Mouse (Mus musculus) kidney, adult 11 months (tissue): ENCODE measurements at regions not wholly inside any gene's neighbourhood (a gene's known extent, or its start where the extent isn't known, plus 50 kb on each side); places are given as distances from the start of the nearest gene placed in this dataset.

Experiments
- DNase-seq: peaks from one replicate; pipeline ENCODE4 v3.0.0; 2022

- no peak for DNase-seq
These were observed 607.5 kb upstream of the Dpp10 start for GRCm38 (mm10) chr1:124652872-124653271.

- no peak for DNase-seq
These were observed 607.0 kb upstream of the Dpp10 start for GRCm38 (mm10) chr1:124652251-124652861.

GRCm38 (mm10) chr1:124635246-124635768 lies 589.9 kb upstream of the Dpp10 start:
- DNase-seq: no peak

- DNase-seq: no peak
These were observed 584.7 kb upstream of the Dpp10 start for GRCm38 (mm10) chr1:124630084-124630483.

- no peak for DNase-seq
These were observed 539.3 kb upstream of the Dpp10 start for GRCm38 (mm10) chr1:124584620-124585019.
